16 mouse cellular contexts compared by ENCODE assay signal in genomic region chr6:121069156-121069555, GRCm38 (mm10).
A peak's percentile ranks its signal among the peaks of the same experiment; 100 is the strongest.
DNase-seq lines count a peak whose midpoint lies in the region; ATAC-seq and TF ChIP-seq lines count a peak whose summit lies in the region.
"Had no signal": no experiment of that assay in that cellular context is flagged by ENCODE, and none has a peak within 500 bp of the region (broad histone marks: within the 10 kb centered on the region; RNA-seq: fewer than 3 reads in every experiment).

No protein-coding gene starts in this region.

- H3K4me1 ChIP-seq in heart, embryonic 10.5 days, result peaks cover 93% of the 10 kb centered on the region
- peaks cover 61 to 77% of the 10 kb centered on the region in 2 experiments for H3K4me1 ChIP-seq in heart, embryonic 14.5 days (ENCODE audit: control insufficient read depth in 2 of 2, insufficient read depth in 2 of 2, low read length in 2 of 2)
- peaks cover 39% of the 10 kb centered on the region for H3K4me1 ChIP-seq in liver, postnatal 0 days (ENCODE audit: insufficient read depth)

- ATAC-seq in heart, embryonic 14.5 days (ENCODE audit: insufficient number of reproducible peaks, insufficient read depth, low FRiP score, low read depth), result peak; percentile 55
- peak; percentile 53 for ATAC-seq in liver, postnatal 0 days
- ATAC-seq: intestine, postnatal 0 days had no signal

- H3K36me3 ChIP-seq in heart, embryonic 10.5 days, result no peaks in the 10 kb centered on the region
- H3K36me3 ChIP-seq in heart, embryonic 14.5 days (ENCODE audit: control insufficient read depth, insufficient read depth, low read length), result no peaks in the 10 kb centered on the region
- no peaks in the 10 kb centered on the region for H3K36me3 ChIP-seq in liver, postnatal 0 days (replicated peaks; ENCODE audit: insufficient read depth, low read length)
- H3K36me3 ChIP-seq: embryonic facial prominence, embryonic 15.5 days; forebrain, embryonic 12.5 days; hindbrain, embryonic 15.5 days; neural tube, embryonic 13.5 days had no signal

- TF ChIP-seq EP300 in liver, postnatal 0 days (IDR thresholded peaks at IDR 0.05; ENCODE audit: low read depth), result no peak

- no peaks in the 10 kb centered on the region for H3K9me3 ChIP-seq in heart, embryonic 10.5 days
- H3K9me3 ChIP-seq in heart, embryonic 14.5 days (ENCODE audit: control insufficient read depth, low read length), result no peaks in the 10 kb centered on the region
- H3K9me3 ChIP-seq in liver, postnatal 0 days (ENCODE audit: low read length), result no peaks in the 10 kb centered on the region
- H3K9me3 ChIP-seq: embryonic facial prominence, embryonic 15.5 days; forebrain, embryonic 12.5 days; hindbrain, embryonic 15.5 days; neural tube, embryonic 13.5 days had no signal

- intact Hi-C loops in heart, postnatal 25 days (cut with DNase I), result loop anchor here (5.0 kb wide), 1 partner anchor 38 kb away; no protein-coding TSS in a partner anchor

- H3K4me3 ChIP-seq in heart, embryonic 10.5 days, result no peak overlapping the region
- no peak overlapping the region for H3K4me3 ChIP-seq in heart, embryonic 14.5 days (ENCODE audit: control insufficient read depth in 1 of 2, insufficient read depth in 1 of 2, low read depth in 1 of 2, low read length in 2 of 2)
- H3K4me3 ChIP-seq in liver, postnatal 0 days (ENCODE audit: low read depth, low read length), result no peak overlapping the region
- H3K4me3 ChIP-seq: embryonic facial prominence, embryonic 15.5 days; forebrain, embryonic 12.5 days; hindbrain, embryonic 15.5 days; neural tube, embryonic 13.5 days had no signal

- no peaks in the 10 kb centered on the region for H3K27me3 ChIP-seq in heart, embryonic 10.5 days (ENCODE audit: insufficient read depth, poor library complexity, severe bottlenecking)
- H3K27me3 ChIP-seq in heart, embryonic 14.5 days (ENCODE audit: control insufficient read depth, insufficient read depth, low read length), result no peaks in the 10 kb centered on the region
- no peaks in the 10 kb centered on the region for H3K27me3 ChIP-seq in liver, postnatal 0 days (ENCODE audit: insufficient read depth, low read length)
- H3K27me3 ChIP-seq: embryonic facial prominence, embryonic 15.5 days; forebrain, embryonic 12.5 days; hindbrain, embryonic 15.5 days; neural tube, embryonic 13.5 days had no signal

- no peak overlapping the region for H3K9ac ChIP-seq in heart, embryonic 14.5 days (ENCODE audit: low read length)
- H3K9ac ChIP-seq in liver, postnatal 0 days (replicated peaks), result no peak overlapping the region
- H3K9ac ChIP-seq: embryonic facial prominence, embryonic 15.5 days; forebrain, embryonic 12.5 days; hindbrain, embryonic 15.5 days; neural tube, embryonic 13.5 days had no signal

- WGBS in heart, embryonic 10.5 days, result 32% methylated on average over 8 of the region's 8 CpGs
- WGBS in heart, embryonic 14.5 days, result 17% methylated on average over 8 of the region's 8 CpGs
- 46% methylated on average over 8 of the region's 8 CpGs for WGBS in liver, postnatal 0 days (ENCODE audit: insufficient replicate concordance)

- no peak for TF ChIP-seq CTCF in liver, postnatal 0 days (IDR thresholded peaks at IDR 0.05; ENCODE audit: low read depth)

- H3K4me2 ChIP-seq in heart, embryonic 14.5 days (ENCODE audit: low read length), result peak overlapping the region; percentile 27
- no peak overlapping the region for H3K4me2 ChIP-seq in liver, postnatal 0 days (ENCODE audit: low read depth, low read length)
- H3K4me2 ChIP-seq: embryonic facial prominence, embryonic 15.5 days; forebrain, embryonic 12.5 days; hindbrain, embryonic 15.5 days; neural tube, embryonic 13.5 days had no signal

- peak overlapping the region; percentile 87 for H3K27ac ChIP-seq in heart, embryonic 10.5 days
- peak overlapping the region; percentile 78 to 89 for H3K27ac ChIP-seq in heart, embryonic 14.5 days (replicated peaks in 1 of 2; ENCODE audit: control insufficient read depth in 1 of 2, insufficient read depth in 1 of 2, low read depth in 2 of 2, low read length in 2 of 2)
- H3K27ac ChIP-seq in liver, postnatal 0 days (ENCODE audit: low read depth), result no peak overlapping the region
- H3K27ac ChIP-seq: embryonic facial prominence, embryonic 15.5 days; forebrain, embryonic 12.5 days; hindbrain, embryonic 15.5 days; neural tube, embryonic 13.5 days had no signal

- peak; percentile 90 for DNase-seq in heart, embryonic 10.5 days (ENCODE audit: low spot score)
- no peak for DNase-seq in heart, postnatal 25 days (ENCODE audit: low spot score)
- peak; percentile 82 for DNase-seq in 416B (ENCODE audit: low read depth)
- DNase-seq in liver, postnatal 0 days, result no peak
- no peak for DNase-seq in adrenal gland, adult 8-10 months
- no peak for DNase-seq in spleen, adult 12 weeks (ENCODE audit: low spot score)
- DNase-seq in urinary bladder, adult 18-20 months (ENCODE audit: low spot score in 2 of 2), result no peak
- DNase-seq: cerebellum, adult 18-20 months; gastrocnemius, postnatal 36 days; kidney, postnatal 10 days had no signal

Comparison
In these comparisons a context has a peak if more than half of its experiments do, and no peak if none do; other contexts are left out.
1. DNase-seq: peak in heart, embryonic 10.5 days (single experiment) and 416B (single experiment); none in heart, postnatal 25 days (single experiment), liver, postnatal 0 days (single experiment), adrenal gland, adult 8-10 months (single experiment), spleen, adult 12 weeks (single experiment) and urinary bladder, adult 18-20 months (0 of 2).